Mouse (Mus musculus) MEL (cell line): ENCODE measurements around the gene Snrnp35.

Source experiments
- CTCF ChIP-seq, 3 experiments: IDR thresholded peaks in 2 of 3; conservative IDR thresholded peaks in 1 of 3; 2 replicates each; pipeline ENCODE4 v1.5.1; 2011 to 2012; ENCODE audit warnings: low read length in 3 of 3, low read depth in 2 of 3, mild to moderate bottlenecking in 2 of 3, improper control_type of control experiment in 1 of 3, inconsistent platforms in 1 of 3, mixed read lengths in 1 of 3, moderate library complexity in 1 of 3; ENCODE audit not compliant: control insufficient read depth in 1 of 3, insufficient read depth in 1 of 3, poor library complexity in 1 of 3, severe bottlenecking in 1 of 3
- POLR2A ChIP-seq, 2 experiments: IDR thresholded peaks; 2 replicates each; pipeline ENCODE4 v1.6.1; 2011 to 2012; ENCODE audit warnings: low read length in 2 of 2, mild to moderate bottlenecking in 2 of 2, control low read depth in 1 of 2, improper control_type of control experiment in 1 of 2, low read depth in 1 of 2, moderate library complexity in 1 of 2; ENCODE audit not compliant: control insufficient read depth in 1 of 2, insufficient read depth in 1 of 2, poor library complexity in 1 of 2

GRCm38 (mm10) chr5:124478873-124479204 is 4.1 kb upstream of the Snrnp35 start:
- TF ChIP-seq CTCF (IDR thresholded peaks at IDR 0.05 in 2 of 3, conservative IDR thresholded peaks at IDR 0.05 in 1 of 3; ENCODE audit: control insufficient read depth in 1 of 3, insufficient read depth in 1 of 3, low read depth in 2 of 3, low read length in 3 of 3, poor library complexity in 1 of 3, severe bottlenecking in 1 of 3) (no peak), POLR2A (IDR thresholded peaks at IDR 0.05; ENCODE audit: control insufficient read depth in 1 of 2, insufficient read depth in 1 of 2, low read depth in 1 of 2, low read length in 2 of 2, poor library complexity in 1 of 2) (no peak)
